Mouse (Mus musculus) heart, adult 2 months (tissue): ENCODE data around the gene Aars2.

Source experiments
- CTCF ChIP-seq: fragments of 200-600 bp; IDR thresholded peaks from 2 replicates; pipeline ENCODE4 v1.8.1; 2022; ENCODE audit warnings: antibody characterized with exemption, mild to moderate bottlenecking, moderate library complexity
- EP300 ChIP-seq: fragments of 200-500 bp; IDR thresholded peaks from 2 replicates; pipeline ENCODE4 v1.6.1; 2011; ENCODE audit warnings: low read depth, low read length, control low read depth; ENCODE audit not compliant: insufficient read depth
- POLR2A ChIP-seq: fragments of 200-500 bp; IDR thresholded peaks from 2 replicates; pipeline ENCODE4 v1.6.1; 2011; ENCODE audit warnings: mild to moderate bottlenecking, low read depth, low read length, control low read depth; ENCODE audit not compliant: insufficient read depth

GRCm38 (mm10) chr17:45517549-45518215 is 11.0 kb downstream of the Aars2 start:
- TF ChIP-seq POLR2A (no peak), EP300 (no peak), CTCF (no peak)
